Mouse (Mus musculus) forebrain, embryonic 11.5 days (tissue): Measurements from ENCODE around the gene Nudt5. TPM values are rescaled to one million over a fixed set of nuclear protein-coding genes. Genes with fewer than 3 reads are reported as not detected.

Experiments used
- polyA plus RNA-seq: library from polyadenylated mRNA; unstranded; fragments of >200 nt; fragmentation: Nextera tagmentation; extraction: Ambion mirVana; gene quantifications from 2 replicates; pipeline ENCODE4 v1.2.1, GENCODE M21; 2014

The Nudt5 gene
- polyA plus RNA-seq, 1 experiment from 2014 or later = 103 TPM

Other genes with a start within 250 kb of the Nudt5 start
- gene Camk1d, start 130.5 kb upstream of the Nudt5 start, polyA plus RNA-seq = 2.1 and 2.2 TPM in 2 replicates
- gene Cdc123, start 145 bp downstream of the Nudt5 start, polyA plus RNA-seq = 339 and 340 TPM in 2 replicates
- gene Gm13199, start 17.9 kb downstream of the Nudt5 start, polyA plus RNA-seq = 2.3 and 2.9 TPM in 2 replicates
- gene Sec61a2, start 50.4 kb downstream of the Nudt5 start, polyA plus RNA-seq = 77.3 and 88.3 TPM in 2 replicates
- 4.0 and 5.0 TPM in 2 replicates for gene Dhtkd1, start 97.8 kb downstream of the Nudt5 start, polyA plus RNA-seq
- gene Upf2, start 106.5 kb downstream of the Nudt5 start, polyA plus RNA-seq = 13.5 and 14.2 TPM in 2 replicates